Mouse (Mus musculus) bone marrow macrophage, adult 2 months (primary cell): ENCODE measurements around the gene Vgll4.

Source experiments
- CTCF ChIP-seq: IDR thresholded peaks from 2 replicates; pipeline ENCODE4 v1.5.1; 2012; ENCODE audit warnings: low read depth, mild to moderate bottlenecking, low read length, moderate library complexity
- POLR2A ChIP-seq: IDR thresholded peaks from 2 replicates; pipeline ENCODE4 v1.6.1; 2012; ENCODE audit warnings: mild to moderate bottlenecking, low read depth, low read length, borderline replicate concordance

DNA sequence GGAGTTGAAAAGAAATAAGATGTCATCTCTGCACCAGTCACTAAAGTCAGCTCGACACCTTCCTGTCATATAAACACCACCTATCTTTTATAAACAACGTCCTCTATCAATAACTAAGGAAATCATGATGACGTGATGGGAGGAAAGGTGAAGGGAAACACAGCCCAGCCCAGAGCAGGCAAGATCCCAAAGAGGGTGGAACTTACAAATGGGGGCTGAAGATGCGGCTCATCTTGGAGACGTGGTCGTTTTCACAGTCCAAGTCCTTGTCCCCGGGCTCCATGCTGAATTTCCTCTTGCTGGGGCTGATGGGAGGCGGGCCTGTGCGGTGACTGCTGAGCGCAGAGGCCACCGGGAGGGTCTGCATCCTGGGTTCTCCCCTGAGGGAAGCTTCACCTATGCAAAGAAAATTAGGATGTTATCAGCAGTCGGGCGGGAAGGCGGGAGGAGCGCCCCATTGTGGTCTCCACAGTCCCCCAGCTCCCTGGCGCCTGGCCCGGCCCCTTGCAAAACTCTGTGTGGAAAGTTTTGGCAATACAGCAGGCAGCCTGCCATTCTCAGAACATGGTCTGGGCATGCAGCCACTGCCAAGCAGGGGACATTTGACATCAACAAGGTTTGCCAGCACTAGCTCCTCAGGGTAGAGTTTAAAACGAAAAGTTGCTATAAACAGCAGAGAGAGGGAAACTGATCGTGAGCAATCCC lies 79.2 kb downstream of the Vgll4 start:
- TF ChIP-seq POLR2A, result no peak
- no peak for TF ChIP-seq CTCF
